Mouse (Mus musculus) spleen, adult 2 months (tissue): ENCODE data around the gene Ucn2.

ENCODE experiments used
- CTCF ChIP-seq: fragments of 200-500 bp; IDR thresholded peaks from 2 replicates; pipeline ENCODE4 v1.5.1; 2011; ENCODE audit warnings: mild to moderate bottlenecking, inconsistent platforms; ENCODE audit not compliant: insufficient read depth, insufficient read length, insufficient replicate concordance; ENCODE audit errors: extremely low read depth
- POLR2A ChIP-seq: fragments of 200-500 bp; IDR thresholded peaks from 2 replicates; pipeline ENCODE4 v1.6.1; 2011; ENCODE audit warnings: low read depth, low read length, inconsistent platforms

GRCm38 (mm10) chr9:108949967-108950728 lies 35.7 kb upstream of the Ucn2 start:
- TF ChIP-seq CTCF (no peak), POLR2A (no peak)
